Mouse (Mus musculus): ENCODE results near the gene Cd160. TPM values are rescaled to one million over a fixed set of nuclear protein-coding genes. Genes with fewer than 3 reads are reported as not detected.
A peak's percentile ranks its signal among the peaks of the same experiment; 100 is the strongest.

Gene Cd160
- total and polyA plus RNA-seq, 3 experiments: 0.04 to 0.32 TPM; not detected in 1

- DNase-seq (ENCODE audit: low read depth, low spot score): no peak
- Histone ChIP-seq H3K79me2 (ENCODE audit: control insufficient read depth, insufficient read depth, low read length, poor library complexity) (no peaks in the 10 kb centered on the region; the same call in 1 of the 2 replicates), H3K27me3 (ENCODE audit: control insufficient read depth in 1 of 2, insufficient read depth in 2 of 2, low read length in 2 of 2) (no peaks in the 10 kb centered on the region), H3K4me3 (ENCODE audit: control insufficient read depth in 1 of 2, insufficient read depth in 1 of 2, low read depth in 2 of 2, low read length in 2 of 2) (no peak overlapping the region), H3K4me1 (ENCODE audit: control insufficient read depth in 1 of 2, insufficient read depth in 2 of 2, low read length in 2 of 2) (peaks cover 5 to 12% of the 10 kb centered on the region in 2 experiments; a peak in 3 of 4 replicates), H3K9me3 (replicated peaks; ENCODE audit: insufficient read depth, low read length) (no peaks in the 10 kb centered on the region), H3K9ac (ENCODE audit: control insufficient read depth, low read depth, low read length, poor library complexity, severe bottlenecking) (no peak overlapping the region), H3K36me3 (ENCODE audit: control insufficient read depth in 1 of 2, insufficient read depth in 2 of 2, low read length in 2 of 2) (peaks cover 0 to 13% of the 10 kb centered on the region in 2 experiments; a peak in 2 of 4 replicates), H3K27ac (ENCODE audit: control insufficient read depth, low read depth, low read length) (no peak overlapping the region)
- TF ChIP-seq GATA1 (IDR thresholded peaks at IDR 0.05; ENCODE audit: low read depth, low read length) (no peak), NELFE (IDR thresholded peaks at IDR 0.05; ENCODE audit: low read depth, low read length) (no peak), GABPA (IDR thresholded peaks at IDR 0.05; ENCODE audit: low read depth, low read length) (no peak), ETS1 (IDR thresholded peaks at IDR 0.05; ENCODE audit: low read depth, low read length) (no peak)
Measured at GRCm38 (mm10) chr3:96808651-96809050, 20.5 kb downstream of the Cd160 start.

- Histone ChIP-seq H3K27ac (ENCODE audit: control insufficient read depth, low read depth, low read length) (no peak overlapping the region), H3K36me3 (ENCODE audit: control insufficient read depth in 1 of 2, insufficient read depth in 2 of 2, low read length in 2 of 2) (peaks cover 0 to 10% of the 10 kb centered on the region in 2 experiments; a peak in 2 of 4 replicates), H3K9ac (ENCODE audit: control insufficient read depth, low read depth, low read length, poor library complexity, severe bottlenecking) (no peak overlapping the region), H3K27me3 (ENCODE audit: control insufficient read depth in 1 of 2, insufficient read depth in 2 of 2, low read length in 2 of 2) (no peaks in the 10 kb centered on the region), H3K4me3 (ENCODE audit: control insufficient read depth in 1 of 2, insufficient read depth in 1 of 2, low read depth in 2 of 2, low read length in 2 of 2) (no peak overlapping the region), H3K79me2 (ENCODE audit: control insufficient read depth, insufficient read depth, low read length, poor library complexity) (no peaks in the 10 kb centered on the region), H3K4me1 (ENCODE audit: control insufficient read depth in 1 of 2, insufficient read depth in 2 of 2, low read length in 2 of 2) (peaks cover 2 to 8% of the 10 kb centered on the region in 2 experiments; a peak in 3 of 4 replicates), H3K9me3 (replicated peaks; ENCODE audit: insufficient read depth, low read length) (no peaks in the 10 kb centered on the region)
- peak; percentile 59 for DNase-seq (ENCODE audit: low read depth, low spot score)
- TF ChIP-seq TCF12 (IDR thresholded peaks at IDR 0.05; ENCODE audit: low read depth, low read length): peak; percentile 39; the same call in 1 of the 2 replicates
- TF ChIP-seq ZMIZ1 (IDR thresholded peaks at IDR 0.05; ENCODE audit: low read depth, low read length): no peak
- TF ChIP-seq RAD21 (IDR thresholded peaks at IDR 0.05; ENCODE audit: low read depth, low read length): no peak
- TF ChIP-seq MAX (IDR thresholded peaks at IDR 0.05; ENCODE audit: low read length): no peak
- no peak for TF ChIP-seq USF1 (IDR thresholded peaks at IDR 0.05; ENCODE audit: low read depth, low read length)
- TF ChIP-seq TAL1 (IDR thresholded peaks at IDR 0.05; ENCODE audit: low read length): no peak
- no peak for TF ChIP-seq ZC3H11A (IDR thresholded peaks at IDR 0.05; ENCODE audit: low read depth, low read length)
- TF ChIP-seq BHLHE40 (IDR thresholded peaks at IDR 0.05; ENCODE audit: borderline replicate concordance, low read depth, low read length): no peak
- TF ChIP-seq NELFE (IDR thresholded peaks at IDR 0.05; ENCODE audit: low read depth, low read length): no peak
- TF ChIP-seq USF2 (IDR thresholded peaks at IDR 0.05; ENCODE audit: borderline replicate concordance in 1 of 2, insufficient read depth in 1 of 2, low read depth in 1 of 2, low read length in 2 of 2): no peak
- peak; percentile 87 for TF ChIP-seq ZNF384 (IDR thresholded peaks at IDR 0.05; ENCODE audit: low read depth, low read length)
- TF ChIP-seq TBP (IDR thresholded peaks at IDR 0.05; ENCODE audit: low read depth, low read length): 0 out of 2 replicates have a peak, but pooled peaks have one; percentile 17
- TF ChIP-seq RCOR1 (IDR thresholded peaks at IDR 0.05; ENCODE audit: low read depth, low read length): no peak
- TF ChIP-seq ZKSCAN1 (IDR thresholded peaks at IDR 0.05; ENCODE audit: low read depth, low read length): no peak
- no peak for TF ChIP-seq POLR2AphosphoS5 (IDR thresholded peaks at IDR 0.05; ENCODE audit: borderline replicate concordance, low read depth, low read length)
- no peak for TF ChIP-seq ELF1 (IDR thresholded peaks at IDR 0.05; ENCODE audit: low read depth, low read length)
- no peak for TF ChIP-seq SMC3 (IDR thresholded peaks at IDR 0.05; ENCODE audit: low read depth, low read length)
- TF ChIP-seq MYC (IDR thresholded peaks at IDR 0.05; ENCODE audit: low read depth, low read length): no peak
- no peak for TF ChIP-seq MXI1 (IDR thresholded peaks at IDR 0.05; ENCODE audit: low read depth, low read length)
- no peak; a peak in 1 of 6 replicates for TF ChIP-seq CTCF (IDR thresholded peaks at IDR 0.05 in 2 of 3, conservative IDR thresholded peaks at IDR 0.05 in 1 of 3; ENCODE audit: control insufficient read depth in 1 of 3, insufficient read depth in 1 of 3, low read depth in 2 of 3, low read length in 3 of 3, poor library complexity in 1 of 3, severe bottlenecking in 1 of 3)
- no peak for TF ChIP-seq JUND (IDR thresholded peaks at IDR 0.05; ENCODE audit: low read depth, low read length)
- no peak for TF ChIP-seq MEF2A (IDR thresholded peaks at IDR 0.05; ENCODE audit: extremely low read depth, insufficient replicate concordance, low read depth, low read length, poor library complexity, severe bottlenecking)
Measured at GRCm38 (mm10) chr3:96808136-96808535, 21.0 kb downstream of the Cd160 start.
